Mouse (Mus musculus) effector memory CD4-positive, alpha-beta T cell, adult 5 months (primary cell): ENCODE measurements around the gene Ppil2. TPM values are rescaled to one million over a fixed set of nuclear protein-coding genes. Genes with fewer than 3 reads are reported as not detected.

Experiments
- polyA plus RNA-seq: library from polyadenylated mRNA; unstranded; fragments of 100-300 nt; shearing (Covaris generic); gene quantifications from one replicate; pipeline ENCODE4 v1.2.1, GENCODE M21; 2017

Gene Ppil2
- 172 TPM for polyA plus RNA-seq

GRCm38 (mm10) chr16:17110771-17111743, at the start of gene Ppil2:
TSS of gene Ppil2 (minus strand) at chr16:17111257.

GRCm38 (mm10) chr16:17146772-17147235, 35.7 kb upstream of the Ppil2 start, which contains the start of gene Ccdc116:
TSS of gene Ccdc116 (minus strand) at chr16:17147229.

GRCm38 (mm10) chr16:17144339-17144738, 33.3 kb upstream of the Ppil2 start, which contains the start of gene Ydjc:
TSS of gene Ydjc (plus strand) at chr16:17144621.

GRCm38 (mm10) chr16:17132089-17132905, 21.2 kb upstream of the Ppil2 start, which contains the start of gene Sdf2l1:
TSS of gene Sdf2l1 (minus strand) at chr16:17132383.

GRCm38 (mm10) chr16:17124871-17125520, 13.9 kb upstream of the Ppil2 start, which contains the start of gene 2610318N02Rik:
TSS of gene 2610318N02Rik (minus strand) at chr16:17125167.

GRCm38 (mm10) chr16:17069511-17070443, 41.3 kb downstream of the Ppil2 start, which contains the start of gene Ypel1:
TSS of gene Ypel1 (plus strand) at chr16:17069696.

Other genes with a start within 250 kb of the Ppil2 start
- not detected for gene Igll1, start 247.3 kb downstream of the Ppil2 start, polyA plus RNA-seq
- 62.5 TPM for gene Top3b, start 240.5 kb downstream of the Ppil2 start, polyA plus RNA-seq
- gene Vpreb1, start 240.4 kb downstream of the Ppil2 start, polyA plus RNA-seq: 1.2 TPM
- 14.0 TPM for gene Ppm1f, start 214.8 kb downstream of the Ppil2 start, polyA plus RNA-seq
- gene Mapk1, start 127.9 kb downstream of the Ppil2 start, polyA plus RNA-seq: 171 TPM
- 0.91 TPM for gene Ypel1, start 41.6 kb downstream of the Ppil2 start, polyA plus RNA-seq
- 1.8 TPM for gene 2610318N02Rik, start 13.9 kb upstream of the Ppil2 start, polyA plus RNA-seq
- gene Sdf2l1, start 21.1 kb upstream of the Ppil2 start, polyA plus RNA-seq: 23.0 TPM
- 5.0 TPM for gene Ydjc, start 33.4 kb upstream of the Ppil2 start, polyA plus RNA-seq
- 0.36 TPM for gene Ccdc116, start 36.0 kb upstream of the Ppil2 start, polyA plus RNA-seq
- gene Ube2l3, start 91.4 kb upstream of the Ppil2 start, polyA plus RNA-seq: 226 TPM
- 0.06 TPM for gene Rimbp3, start 97.3 kb upstream of the Ppil2 start, polyA plus RNA-seq
- 3.1 TPM for gene Hic2, start 122.3 kb upstream of the Ppil2 start, polyA plus RNA-seq
- gene Tmem191c, start 164.8 kb upstream of the Ppil2 start, polyA plus RNA-seq: 137 TPM
- 0.67 TPM for gene Serpind1, start 220.1 kb upstream of the Ppil2 start, polyA plus RNA-seq